Mouse (Mus musculus): ENCODE measurements at regions not wholly inside any gene's neighbourhood (a gene's known extent, or its start where the extent isn't known, plus 50 kb on each side); places are given as distances from the start of the nearest gene placed in this dataset.

- no peak overlapping the region for H3K4me2 ChIP-seq
- no peak overlapping the region for H3K27ac ChIP-seq (ENCODE audit: low read depth, low read length)
- no peak for ATAC-seq (replicated peaks; ENCODE audit: insufficient number of reproducible peaks, low FRiP score, low TSS enrichment)
- no peak overlapping the region for H3K9ac ChIP-seq (ENCODE audit: low read depth, low read length)
- no peaks in the 10 kb centered on the region for H3K9me3 ChIP-seq (replicated peaks; ENCODE audit: control insufficient read depth, low read length)
- no peaks in the 10 kb centered on the region for H3K27me3 ChIP-seq (ENCODE audit: control insufficient read depth, insufficient read depth, low read length)
- H3K36me3 ChIP-seq (ENCODE audit: control insufficient read depth, insufficient read depth, low read length) = no peaks in the 10 kb centered on the region
- no peak overlapping the region for H3K4me3 ChIP-seq (ENCODE audit: low read depth, low read length)
- whole genome bisulfite sequencing (ENCODE audit: insufficient replicate concordance) = 60% methylated on average over 1 of the region's 1 CpGs
- H3K4me1 ChIP-seq (ENCODE audit: control insufficient read depth, insufficient read depth, low read length) = no peaks in the 10 kb centered on the region
Observed at GRCm38 (mm10) chr13:101509946-101510345, 258.1 kb downstream of the Pik3r1 start.

- H3K27ac ChIP-seq (ENCODE audit: low read depth, low read length) = no peak overlapping the region
- H3K9me3 ChIP-seq (replicated peaks; ENCODE audit: control insufficient read depth, low read length) = no peaks in the 10 kb centered on the region
- no peaks in the 10 kb centered on the region for H3K4me1 ChIP-seq (ENCODE audit: control insufficient read depth, insufficient read depth, low read length)
- no peak overlapping the region for H3K4me2 ChIP-seq
- no peak for ATAC-seq (replicated peaks; ENCODE audit: insufficient number of reproducible peaks, low FRiP score, low TSS enrichment)
- no peak overlapping the region for H3K4me3 ChIP-seq (ENCODE audit: low read depth, low read length)
- H3K36me3 ChIP-seq (ENCODE audit: control insufficient read depth, insufficient read depth, low read length) = no peaks in the 10 kb centered on the region
- H3K27me3 ChIP-seq (ENCODE audit: control insufficient read depth, insufficient read depth, low read length) = no peaks in the 10 kb centered on the region
- no peak overlapping the region for H3K9ac ChIP-seq (ENCODE audit: low read depth, low read length)
Observed at GRCm38 (mm10) chr13:101508331-101508730, 259.7 kb downstream of the Pik3r1 start.

DNA sequence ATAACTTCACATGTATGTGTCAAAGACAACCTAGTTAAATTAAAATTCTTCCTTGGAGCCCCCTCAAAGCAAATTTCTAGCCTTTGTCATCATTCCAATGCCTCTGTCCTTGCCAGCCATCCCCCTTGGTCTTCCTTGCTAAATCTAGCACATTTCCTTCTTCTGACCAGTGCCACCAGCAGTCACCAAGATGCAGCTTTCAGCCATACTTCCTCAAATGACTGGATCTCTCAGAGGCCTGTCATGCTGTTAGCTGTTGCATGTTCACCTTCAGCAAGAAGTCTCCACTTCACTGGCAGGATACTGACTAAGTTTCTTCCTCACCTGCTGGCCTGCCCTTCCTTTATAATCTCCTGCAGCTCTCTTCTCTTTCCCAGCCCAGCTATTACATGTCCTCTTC lies 261.3 kb downstream of the Pik3r1 start:
- no peak overlapping the region for H3K9ac ChIP-seq (ENCODE audit: low read depth, low read length)
- H3K27me3 ChIP-seq (ENCODE audit: control insufficient read depth, insufficient read depth, low read length) = no peaks in the 10 kb centered on the region
- no peak for ATAC-seq (replicated peaks; ENCODE audit: insufficient number of reproducible peaks, low FRiP score, low TSS enrichment)
- H3K4me1 ChIP-seq (ENCODE audit: control insufficient read depth, insufficient read depth, low read length) = no peaks in the 10 kb centered on the region
- no peaks in the 10 kb centered on the region for H3K36me3 ChIP-seq (ENCODE audit: control insufficient read depth, insufficient read depth, low read length)
- no peak overlapping the region for H3K4me2 ChIP-seq
- no peak overlapping the region for H3K27ac ChIP-seq (ENCODE audit: low read depth, low read length)
- H3K4me3 ChIP-seq (ENCODE audit: low read depth, low read length) = no peak overlapping the region
- H3K9me3 ChIP-seq (replicated peaks; ENCODE audit: control insufficient read depth, low read length) = no peaks in the 10 kb centered on the region

GRCm38 (mm10) chr13:101505054-101505453 lies 263.0 kb downstream of the Pik3r1 start:
- H3K4me2 ChIP-seq = no peak overlapping the region
- no peaks in the 10 kb centered on the region for H3K36me3 ChIP-seq (ENCODE audit: control insufficient read depth, insufficient read depth, low read length)
- WGBS (ENCODE audit: insufficient replicate concordance) = 64% methylated on average over 1 of the region's 1 CpGs
- H3K9me3 ChIP-seq (replicated peaks; ENCODE audit: control insufficient read depth, low read length) = no peaks in the 10 kb centered on the region
- H3K4me1 ChIP-seq (ENCODE audit: control insufficient read depth, insufficient read depth, low read length) = no peaks in the 10 kb centered on the region
- H3K4me3 ChIP-seq (ENCODE audit: low read depth, low read length) = no peak overlapping the region
- no peak overlapping the region for H3K27ac ChIP-seq (ENCODE audit: low read depth, low read length)
- no peaks in the 10 kb centered on the region for H3K27me3 ChIP-seq (ENCODE audit: control insufficient read depth, insufficient read depth, low read length)
- ATAC-seq (replicated peaks; ENCODE audit: insufficient number of reproducible peaks, low FRiP score, low TSS enrichment) = no peak
- no peak overlapping the region for H3K9ac ChIP-seq (ENCODE audit: low read depth, low read length)

DNA sequence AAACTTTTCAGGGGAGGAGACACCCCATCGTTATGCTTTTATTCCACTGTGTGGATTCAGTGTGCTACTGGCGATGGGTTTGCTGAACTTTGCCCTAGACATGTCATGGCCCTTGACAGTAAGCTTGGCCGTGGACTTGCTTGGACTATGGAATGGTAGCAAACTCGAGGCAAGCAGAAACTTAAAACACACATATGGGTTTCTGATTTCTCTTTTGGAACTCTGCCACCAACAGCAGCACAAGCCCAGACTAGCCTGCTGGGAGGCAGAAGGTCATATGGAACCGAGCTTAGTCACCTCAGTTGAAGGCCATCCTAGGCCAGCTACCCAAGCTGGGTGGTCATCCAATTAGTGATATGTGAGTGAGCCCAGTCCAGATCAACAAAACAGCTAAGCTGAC lies 263.8 kb downstream of the Pik3r1 start:
- H3K9me3 ChIP-seq (replicated peaks; ENCODE audit: control insufficient read depth, low read length) = no peaks in the 10 kb centered on the region
- H3K36me3 ChIP-seq (ENCODE audit: control insufficient read depth, insufficient read depth, low read length) = no peaks in the 10 kb centered on the region
- H3K27ac ChIP-seq (ENCODE audit: low read depth, low read length) = no peak overlapping the region
- ATAC-seq (replicated peaks; ENCODE audit: insufficient number of reproducible peaks, low FRiP score, low TSS enrichment) = no peak
- 72% methylated on average over 5 of the region's 5 CpGs for WGBS (ENCODE audit: insufficient replicate concordance)
- H3K27me3 ChIP-seq (ENCODE audit: control insufficient read depth, insufficient read depth, low read length) = no peaks in the 10 kb centered on the region
- H3K4me3 ChIP-seq (ENCODE audit: low read depth, low read length) = no peak overlapping the region
- no peaks in the 10 kb centered on the region for H3K4me1 ChIP-seq (ENCODE audit: control insufficient read depth, insufficient read depth, low read length)
- H3K9ac ChIP-seq (ENCODE audit: low read depth, low read length) = no peak overlapping the region
- no peak overlapping the region for H3K4me2 ChIP-seq

DNA sequence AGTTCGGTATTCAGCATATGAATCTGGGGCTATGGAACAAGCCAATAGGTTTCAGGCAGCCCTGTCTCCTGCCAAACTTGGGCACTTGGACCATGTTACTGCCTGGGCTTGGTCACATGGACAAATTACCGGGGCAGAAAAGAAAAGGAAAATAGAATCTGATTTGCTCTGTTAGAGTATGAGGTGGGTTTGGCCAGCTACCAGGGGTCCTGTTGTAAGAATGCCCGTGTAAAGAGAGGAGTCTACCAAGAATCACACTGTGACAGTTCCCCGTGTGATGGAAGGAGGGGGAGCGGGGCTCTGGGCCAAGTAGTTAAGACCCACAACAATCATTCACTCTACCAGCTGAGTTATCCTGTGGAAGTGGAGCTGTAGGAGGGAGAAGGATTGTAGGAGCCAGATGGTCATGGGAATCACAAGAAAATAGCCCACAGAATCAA lies 266.2 kb downstream of the Pik3r1 start:
- H3K4me2 ChIP-seq = no peak overlapping the region
- H3K27ac ChIP-seq (ENCODE audit: low read depth, low read length) = no peak overlapping the region
- no peak for ATAC-seq (replicated peaks; ENCODE audit: insufficient number of reproducible peaks, low FRiP score, low TSS enrichment)

DNA sequence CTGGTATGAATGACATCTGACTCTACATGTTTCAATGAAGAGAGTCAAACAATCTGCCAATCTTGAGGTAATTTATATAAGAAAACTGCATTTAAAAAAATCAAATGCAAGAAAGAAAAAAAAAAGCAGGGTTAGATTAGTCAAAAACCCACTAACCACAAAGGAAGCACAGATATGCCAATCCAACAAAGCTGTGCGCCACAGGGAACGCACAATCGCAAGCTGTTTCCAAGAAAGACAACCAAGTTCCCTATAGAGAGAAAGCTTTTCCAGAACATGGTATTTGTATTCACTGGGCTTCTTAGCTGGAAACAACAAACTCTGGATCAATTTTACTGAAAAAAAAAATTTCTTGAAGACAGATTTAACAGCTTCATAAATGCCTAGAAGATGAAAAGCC lies 267.0 kb downstream of the Pik3r1 start:
- Histone ChIP-seq H3K36me3 (ENCODE audit: control insufficient read depth, insufficient read depth, low read length) (no peaks in the 10 kb centered on the region), H3K4me2 (no peak overlapping the region), H3K9ac (ENCODE audit: low read depth, low read length) (no peak overlapping the region), H3K4me3 (ENCODE audit: low read depth, low read length) (no peak overlapping the region), H3K9me3 (replicated peaks; ENCODE audit: control insufficient read depth, low read length) (no peaks in the 10 kb centered on the region), H3K27me3 (ENCODE audit: control insufficient read depth, insufficient read depth, low read length) (no peaks in the 10 kb centered on the region), H3K27ac (ENCODE audit: low read depth, low read length) (no peak overlapping the region), H3K4me1 (ENCODE audit: control insufficient read depth, insufficient read depth, low read length) (no peaks in the 10 kb centered on the region)
- 81% methylated on average over 3 of the region's 3 CpGs for WGBS (ENCODE audit: insufficient replicate concordance)
- no peak for ATAC-seq (replicated peaks; ENCODE audit: insufficient number of reproducible peaks, low FRiP score, low TSS enrichment)

More for the DNA sequence above, 266.2 kb downstream of the Pik3r1 start:
- no peaks in the 10 kb centered on the region for H3K9me3 ChIP-seq (replicated peaks; ENCODE audit: control insufficient read depth, low read length)
- H3K27me3 ChIP-seq (ENCODE audit: control insufficient read depth, insufficient read depth, low read length) = no peaks in the 10 kb centered on the region
- no peaks in the 10 kb centered on the region for H3K36me3 ChIP-seq (ENCODE audit: control insufficient read depth, insufficient read depth, low read length)
- H3K4me3 ChIP-seq (ENCODE audit: low read depth, low read length) = no peak overlapping the region
- H3K4me1 ChIP-seq (ENCODE audit: control insufficient read depth, insufficient read depth, low read length) = no peaks in the 10 kb centered on the region
- 78% methylated on average over 5 of the region's 5 CpGs for WGBS (ENCODE audit: insufficient replicate concordance)
- no peak overlapping the region for H3K9ac ChIP-seq (ENCODE audit: low read depth, low read length)

DNA sequence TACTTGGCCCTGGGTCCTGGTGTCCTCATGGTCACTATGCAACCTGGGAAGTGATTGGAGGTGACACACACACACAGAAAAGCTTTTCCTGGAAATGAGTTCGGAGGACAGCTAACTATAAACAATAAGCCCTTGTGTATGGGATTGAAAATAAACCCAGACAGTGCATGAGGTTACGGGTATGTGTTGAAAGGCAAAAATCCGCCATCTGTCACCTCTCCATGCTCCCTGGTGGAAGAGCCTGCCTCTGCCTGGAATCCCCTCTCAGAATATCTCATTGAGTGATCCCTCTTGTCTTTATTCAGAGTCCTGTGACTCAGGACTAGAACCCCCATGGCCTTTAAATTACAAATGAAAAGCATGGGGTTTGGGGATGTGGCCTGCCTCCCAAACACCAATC lies 276.2 kb downstream of the Pik3r1 start:
- Histone ChIP-seq H3K4me2 (no peak overlapping the region), H3K9ac (ENCODE audit: low read depth, low read length) (no peak overlapping the region), H3K27me3 (ENCODE audit: control insufficient read depth, insufficient read depth, low read length) (no peaks in the 10 kb centered on the region), H3K4me1 (ENCODE audit: control insufficient read depth, insufficient read depth, low read length) (peaks cover 2% of the 10 kb centered on the region; the same call in 1 of the 2 replicates), H3K4me3 (ENCODE audit: low read depth, low read length) (no peak overlapping the region), H3K9me3 (replicated peaks; ENCODE audit: control insufficient read depth, low read length) (no peaks in the 10 kb centered on the region), H3K36me3 (ENCODE audit: control insufficient read depth, insufficient read depth, low read length) (no peaks in the 10 kb centered on the region), H3K27ac (ENCODE audit: low read depth, low read length) (no peak overlapping the region)
- 27% methylated on average over 3 of the region's 3 CpGs for WGBS (ENCODE audit: insufficient replicate concordance)
- ATAC-seq (replicated peaks; ENCODE audit: insufficient number of reproducible peaks, low FRiP score, low TSS enrichment) = no peak

- Histone ChIP-seq H3K27ac (ENCODE audit: low read depth, low read length) (no peak overlapping the region), H3K36me3 (ENCODE audit: control insufficient read depth, insufficient read depth, low read length) (no peaks in the 10 kb centered on the region), H3K4me1 (ENCODE audit: control insufficient read depth, insufficient read depth, low read length) (peaks cover 2% of the 10 kb centered on the region; the same call in 1 of the 2 replicates), H3K4me2 (no peak overlapping the region), H3K9me3 (replicated peaks; ENCODE audit: control insufficient read depth, low read length) (no peaks in the 10 kb centered on the region), H3K4me3 (ENCODE audit: low read depth, low read length) (no peak overlapping the region), H3K27me3 (ENCODE audit: control insufficient read depth, insufficient read depth, low read length) (no peaks in the 10 kb centered on the region), H3K9ac (ENCODE audit: low read depth, low read length) (no peak overlapping the region)
- ATAC-seq (replicated peaks; ENCODE audit: insufficient number of reproducible peaks, low FRiP score, low TSS enrichment) = no peak
- WGBS (ENCODE audit: insufficient replicate concordance) = 54% methylated on average over 5 of the region's 5 CpGs
Observed at GRCm38 (mm10) chr13:101490961-101491360, 277.1 kb downstream of the Pik3r1 start.
